21 mouse cellular contexts compared by ENCODE assay signal in genomic region chr2:78829887-78830286, GRCm38 (mm10). TPM values are rescaled to one million over a fixed set of nuclear protein-coding genes. Genes with fewer than 3 reads are reported as not detected.
DNase-seq lines count a peak whose midpoint lies in the region; ATAC-seq and TF ChIP-seq lines count a peak whose summit lies in the region.
"Had no signal": no experiment of that assay in that cellular context is flagged by ENCODE, and none has a peak within 500 bp of the region (broad histone marks: within the 10 kb centered on the region; RNA-seq: fewer than 3 reads in every experiment).

No protein-coding gene starts in this region.

- no peak for DNase-seq in liver, embryonic 14.5 days (ENCODE audit: low read depth in 3 of 3, low spot score in 3 of 3)
- DNase-seq in liver (no peak), MEL (ENCODE audit: low read depth, low spot score) (no peak)
- no peak for DNase-seq in layer of hippocampus, postnatal 36 days
- DNase-seq in cerebellum, adult 9-11 months = no peak
- DNase-seq in T-cell, adult 2 months (ENCODE audit: low spot score) = no peak
- DNase-seq: adrenal gland, postnatal 10 days; adrenal gland, postnatal 36 days; B cell, adult 2 months; cerebellum, adult 11 months; cerebellum, adult 2 months; cerebellum, postnatal 10 days; cerebellum, postnatal 36 days; forebrain, postnatal 0 days; gastrocnemius, adult 2 months; gastrocnemius, postnatal 14 days had no signal

- H3K4me2 ChIP-seq in liver, embryonic 14.5 days (ENCODE audit: low read depth) = no peak overlapping the region
- H3K4me2 ChIP-seq: heart, embryonic 11.5 days; hindbrain, embryonic 12.5 days; hindbrain, embryonic 15.5 days had no signal

- no peaks in the 10 kb centered on the region for H3K36me3 ChIP-seq in liver, embryonic 14.5 days (replicated peaks; ENCODE audit: control insufficient read depth, insufficient read depth, low read depth)
- no peaks in the 10 kb centered on the region for H3K36me3 ChIP-seq in MEL (ENCODE audit: control insufficient read depth in 1 of 2, insufficient read depth in 2 of 2, low read length in 2 of 2)
- H3K36me3 ChIP-seq: hindbrain, embryonic 12.5 days; hindbrain, embryonic 15.5 days had no signal

- WGBS in liver, embryonic 14.5 days (ENCODE audit: insufficient replicate concordance) = 72% methylated on average over 3 of the region's 3 CpGs

- no peaks in the 10 kb centered on the region for H3K4me1 ChIP-seq in liver, embryonic 14.5 days (replicated peaks; ENCODE audit: control insufficient read depth in 2 of 2, insufficient read depth in 2 of 2, low read length in 1 of 2)
- H3K4me1 ChIP-seq in MEL (ENCODE audit: control insufficient read depth in 1 of 2, insufficient read depth in 2 of 2, low read length in 2 of 2) = no peaks in the 10 kb centered on the region
- H3K4me1 ChIP-seq: hindbrain, embryonic 12.5 days; hindbrain, embryonic 15.5 days had no signal

- no peak overlapping the region for H3K9ac ChIP-seq in liver, embryonic 14.5 days (replicated peaks)
- H3K9ac ChIP-seq in MEL (ENCODE audit: control insufficient read depth, low read depth, low read length, poor library complexity, severe bottlenecking) = no peak overlapping the region
- H3K9ac ChIP-seq: forebrain, postnatal 0 days; hindbrain, embryonic 12.5 days; hindbrain, embryonic 15.5 days had no signal

- H3K4me3 ChIP-seq in liver, embryonic 14.5 days (ENCODE audit: insufficient read depth in 1 of 2, low read depth in 2 of 2, low read length in 2 of 2) = no peak overlapping the region
- H3K4me3 ChIP-seq in MEL (ENCODE audit: control insufficient read depth in 1 of 2, insufficient read depth in 1 of 2, low read depth in 2 of 2, low read length in 2 of 2) = no peak overlapping the region
- H3K4me3 ChIP-seq: gastrocnemius, adult 2 months; hindbrain, embryonic 12.5 days; hindbrain, embryonic 15.5 days had no signal

- no peak overlapping the region for H3K27ac ChIP-seq in liver, embryonic 14.5 days
- H3K27ac ChIP-seq in MEL (ENCODE audit: control insufficient read depth, low read depth, low read length) = no peak overlapping the region
- H3K27ac ChIP-seq: gastrocnemius, adult 2 months; hindbrain, embryonic 12.5 days; hindbrain, embryonic 15.5 days had no signal

- no peaks in the 10 kb centered on the region for H3K79me2 ChIP-seq in MEL (ENCODE audit: control insufficient read depth, insufficient read depth, low read length, poor library complexity)

- no peaks in the 10 kb centered on the region for H3K9me3 ChIP-seq in liver, embryonic 14.5 days (ENCODE audit: control insufficient read depth, low read length)
- H3K9me3 ChIP-seq in MEL (replicated peaks; ENCODE audit: insufficient read depth, low read length) = no peaks in the 10 kb centered on the region
- H3K9me3 ChIP-seq: hindbrain, embryonic 12.5 days; hindbrain, embryonic 15.5 days had no signal

- no peak for TF ChIP-seq POLR2A in MEL (IDR thresholded peaks at IDR 0.05; ENCODE audit: control insufficient read depth in 1 of 2, insufficient read depth in 1 of 2, low read depth in 1 of 2, low read length in 2 of 2, poor library complexity in 1 of 2)

- TF ChIP-seq EP300 in liver, embryonic 14.5 days (IDR thresholded peaks at IDR 0.05; ENCODE audit: low read depth) = no peak
- TF ChIP-seq EP300 in MEL (IDR thresholded peaks at IDR 0.05; ENCODE audit: low read depth in 1 of 2, low read length in 2 of 2) = no peak

- no peaks in the 10 kb centered on the region for H3K27me3 ChIP-seq in liver, embryonic 14.5 days (ENCODE audit: control insufficient read depth, insufficient read depth, low read length)
- peaks cover 2 to 6% of the 10 kb centered on the region in 2 experiments; a peak in 2 of 4 replicates for H3K27me3 ChIP-seq in MEL (ENCODE audit: control insufficient read depth in 1 of 2, insufficient read depth in 2 of 2, low read length in 2 of 2)
- H3K27me3 ChIP-seq: hindbrain, embryonic 12.5 days; hindbrain, embryonic 15.5 days had no signal

- peak; percentile 22 for TF ChIP-seq RAD21 in MEL (IDR thresholded peaks at IDR 0.05; ENCODE audit: low read depth, low read length)

- TF ChIP-seq CTCF in liver, embryonic 14.5 days (IDR thresholded peaks at IDR 0.05; ENCODE audit: low read depth) = peak; percentile 34; the same call in 1 of the 2 replicates
- no peak for TF ChIP-seq CTCF in MEL (IDR thresholded peaks at IDR 0.05 in 2 of 3, conservative IDR thresholded peaks at IDR 0.05 in 1 of 3; ENCODE audit: control insufficient read depth in 1 of 3, insufficient read depth in 1 of 3, low read depth in 2 of 3, low read length in 3 of 3, poor library complexity in 1 of 3, severe bottlenecking in 1 of 3)

- no peak for ATAC-seq in liver, embryonic 14.5 days (ENCODE audit: insufficient read depth)
- ATAC-seq in erythroid progenitor cell, adult 5-6 weeks (replicated peaks; ENCODE audit: low FRiP score, poor library complexity, severe bottlenecking) = 0 out of 2 replicates have a peak, but pooled peaks have one; percentile 49
- ATAC-seq: forebrain, embryonic 14.5 days; forebrain, postnatal 0 days had no signal

TF ChIP-seq in MEL, 35 proteins besides CTCF, POLR2A, EP300 and RAD21:
- no peak for TF ChIP-seq MAFK (IDR thresholded peaks at IDR 0.05; ENCODE audit: borderline replicate concordance, low read depth, low read length)
- TF ChIP-seq USF1 (IDR thresholded peaks at IDR 0.05; ENCODE audit: low read depth, low read length) = no peak
- no peak for TF ChIP-seq HCFC1 (IDR thresholded peaks at IDR 0.05; ENCODE audit: low read depth, low read length)
- no peak for TF ChIP-seq POLR2AphosphoS2 (IDR thresholded peaks at IDR 0.05; ENCODE audit: low read length)
- no peak for TF ChIP-seq ETS1 (IDR thresholded peaks at IDR 0.05; ENCODE audit: low read depth, low read length)
- no peak for TF ChIP-seq SIN3A (IDR thresholded peaks at IDR 0.05; ENCODE audit: low read length)
- no peak for TF ChIP-seq MXI1 (IDR thresholded peaks at IDR 0.05; ENCODE audit: low read depth, low read length)
- TF ChIP-seq MYC (IDR thresholded peaks at IDR 0.05; ENCODE audit: low read depth, low read length) = no peak
- TF ChIP-seq NELFE (IDR thresholded peaks at IDR 0.05; ENCODE audit: low read depth, low read length) = no peak
- TF ChIP-seq CHD1 (IDR thresholded peaks at IDR 0.05; ENCODE audit: low read depth, low read length) = no peak
- no peak for TF ChIP-seq MAZ (IDR thresholded peaks at IDR 0.05; ENCODE audit: low read depth, low read length)
- no peak for TF ChIP-seq E2F4 (IDR thresholded peaks at IDR 0.05; ENCODE audit: borderline replicate concordance, low read depth, low read length)
- no peak for TF ChIP-seq NRF1 (IDR thresholded peaks at IDR 0.05; ENCODE audit: insufficient read depth, low read depth, low read length, poor library complexity, severe bottlenecking)
- no peak for TF ChIP-seq CHD2 (IDR thresholded peaks at IDR 0.05; ENCODE audit: low read length)

RNA-seq across cellular contexts. Expression of gene Ube2e3, which starts 38.0 kb away (rescaled TPM):
- polyA plus RNA-seq in liver, embryonic 14.5 days (2012; rRNA removed) = 30.0 and 39.1 TPM in 2 replicates
- polyA plus RNA-seq in liver, embryonic 14.5 days (2014; fragmentation: Nextera tagmentation; extraction: Ambion mirVana) = 92.1 and 104 TPM in 2 replicates
- total RNA-seq in MEL (2012; rRNA removed) = 41.9 and 49.4 TPM in 2 replicates
- 100 to 1,000 TPM in 1 of 2 experiments, 10 to 100 TPM in 1; 99.4 to 160 TPM for polyA plus RNA-seq in MEL (2012; ENCODE audit: insufficient read depth in 1 of 2, insufficient read length in 2 of 2, low read depth in 1 of 2, low replicate concordance in 2 of 2, missing spikeins in 1 of 2)
- 89.0 and 153 TPM in 2 replicates for total RNA-seq in erythroid progenitor cell, adult 5-6 weeks (2015; ENCODE audit: low replicate concordance)
- total RNA-seq in erythroid progenitor cell, adult 5-6 weeks (2017; ENCODE audit: low replicate concordance) = 110 and 122 TPM in 2 replicates
- 100 to 1,000 TPM; 113 to 116 TPM for total RNA-seq in layer of hippocampus, postnatal 36 days (2021)
